Mouse (Mus musculus) stomach, embryonic 16.5 days (tissue): ENCODE data around the gene Coq5. TPM values are rescaled to one million over a fixed set of nuclear protein-coding genes. Genes with fewer than 3 reads are reported as not detected.
A peak's percentile ranks its signal among the peaks of the same experiment; 100 is the strongest.

ENCODE experiments used
- ATAC-seq: fragments of 200-750 bp; cut with Nextera tagmentation; 2 replicates; pipeline ENCODE4 v1.8.0; 2017; ENCODE audit warnings: moderate number of reproducible peaks, moderate TSS enrichment; ENCODE audit not compliant: insufficient read depth, low FRiP score
- H3K27ac ChIP-seq: fragments of 300-500 bp; sonication (generic); 2 replicates; pipeline ENCODE4 v1.5.1; 2014; ENCODE audit warnings: low read length
- H3K27me3 ChIP-seq: fragments of 300-500 bp; sonication (generic); 2 replicates; pipeline ENCODE4 v1.6.1; 2014; ENCODE audit warnings: low read length, control low read depth, mixed read lengths; ENCODE audit not compliant: control insufficient read depth, insufficient read depth
- H3K36me3 ChIP-seq: fragments of 300-500 bp; sonication (generic); 2 replicates; pipeline ENCODE4 v1.6.1; 2014; ENCODE audit warnings: low read length; ENCODE audit not compliant: control insufficient read depth, insufficient read depth
- H3K4me1 ChIP-seq: fragments of 300-500 bp; sonication (generic); 2 replicates; pipeline ENCODE4 v1.6.1; 2014; ENCODE audit warnings: low read length, control low read depth, mixed read lengths; ENCODE audit not compliant: control insufficient read depth, insufficient read depth
- H3K4me2 ChIP-seq: fragments of 300-500 bp; sonication (generic); 2 replicates; pipeline ENCODE4 v1.6.1; 2014; ENCODE audit warnings: low read depth, low read length, mixed read lengths
- H3K4me3 ChIP-seq: fragments of 300-500 bp; sonication (generic); replicated peaks from 2 replicates; pipeline ENCODE4 v1.5.1; 2014; ENCODE audit warnings: mild to moderate bottlenecking, low read length
- H3K9ac ChIP-seq: fragments of 300-500 bp; sonication (generic); 2 replicates; pipeline ENCODE4 v1.6.1; 2014; ENCODE audit warnings: low read length
- H3K9me3 ChIP-seq: fragments of 300-500 bp; sonication (generic); replicated peaks from 2 replicates; pipeline ENCODE4 v1.6.1; 2016; ENCODE audit warnings: low read length, control low read depth; ENCODE audit not compliant: control insufficient read depth
- WGBS: fragments of 180-500 bp; shearing (Covaris S2); extraction: QIAGEN DNeasy Blood & Tissue Kit; methylation state at CpG from one replicate; pipeline ENCODE4 v1.1.7; 2014; 5-methylcytosine and 5-hydroxymethylcytosine counted together
- polyA plus RNA-seq: library from polyadenylated mRNA; unstranded; fragments of >200 nt; fragmentation: Nextera tagmentation; extraction: Ambion mirVana; gene quantifications from 2 replicates; pipeline ENCODE4 v1.2.1, GENCODE M21; 2015

Coq5 gene
- polyA plus RNA-seq, 1 experiment from 2014 or later: 49.2 TPM

GRCm38 (mm10) chr5:115273549-115274135 is 5.8 kb upstream of the Coq5 start:
- H3K9me3 ChIP-seq: no peaks in the 10 kb centered on the region
- H3K27ac ChIP-seq: peak overlapping the region; percentile 77
- WGBS: 71% methylated on average over 6 of the region's 6 CpGs
- H3K4me3 ChIP-seq: no peak overlapping the region
- H3K36me3 ChIP-seq: no peaks in the 10 kb centered on the region
- ATAC-seq: no peak
- peaks cover 19% of the 10 kb centered on the region for H3K4me1 ChIP-seq
- no peak overlapping the region; the same call in 1 of the 2 replicates for H3K9ac ChIP-seq
- peak overlapping the region; percentile 55; the same call in 1 of the 2 replicates for H3K4me2 ChIP-seq
- no peaks in the 10 kb centered on the region for H3K27me3 ChIP-seq

DNA sequence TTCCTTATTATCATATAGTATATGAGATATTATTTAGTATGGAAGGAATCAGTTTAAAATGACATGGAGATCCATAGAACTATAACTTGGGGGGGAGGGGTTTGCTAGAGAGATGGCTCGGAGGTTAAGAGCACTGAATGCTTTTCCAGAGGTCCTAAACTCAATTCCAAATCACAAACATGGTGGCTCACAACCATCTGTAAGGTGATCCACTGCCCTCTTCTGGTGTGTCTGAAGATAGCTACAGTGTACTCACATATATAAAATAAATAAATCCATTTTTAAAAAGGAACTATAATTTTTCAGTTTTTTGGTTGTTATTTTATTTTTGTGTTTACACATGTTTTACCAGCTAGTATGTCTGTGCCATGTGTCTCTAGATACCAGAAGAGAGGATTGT is 5.1 kb upstream of the Coq5 start:
- WGBS: 60% methylated on average over 1 of the region's 1 CpGs
- Histone ChIP-seq H3K4me3 (no peak overlapping the region), H3K4me2 (no peak overlapping the region), H3K4me1 (peaks cover 19% of the 10 kb centered on the region), H3K9ac (no peak overlapping the region), H3K9me3 (no peaks in the 10 kb centered on the region), H3K27ac (no peak overlapping the region), H3K36me3 (no peaks in the 10 kb centered on the region), H3K27me3 (no peaks in the 10 kb centered on the region)
- ATAC-seq: no peak

GRCm38 (mm10) chr5:115274771-115275170 is 4.7 kb upstream of the Coq5 start:
- no peak for ATAC-seq
- Histone ChIP-seq H3K4me1 (peaks cover 17% of the 10 kb centered on the region), H3K4me3 (no peak overlapping the region), H3K27me3 (no peaks in the 10 kb centered on the region), H3K9ac (no peak overlapping the region), H3K36me3 (no peaks in the 10 kb centered on the region), H3K4me2 (no peak overlapping the region), H3K9me3 (no peaks in the 10 kb centered on the region), H3K27ac (no peak overlapping the region)
- WGBS: 68% methylated on average over 1 of the region's 1 CpGs

DNA sequence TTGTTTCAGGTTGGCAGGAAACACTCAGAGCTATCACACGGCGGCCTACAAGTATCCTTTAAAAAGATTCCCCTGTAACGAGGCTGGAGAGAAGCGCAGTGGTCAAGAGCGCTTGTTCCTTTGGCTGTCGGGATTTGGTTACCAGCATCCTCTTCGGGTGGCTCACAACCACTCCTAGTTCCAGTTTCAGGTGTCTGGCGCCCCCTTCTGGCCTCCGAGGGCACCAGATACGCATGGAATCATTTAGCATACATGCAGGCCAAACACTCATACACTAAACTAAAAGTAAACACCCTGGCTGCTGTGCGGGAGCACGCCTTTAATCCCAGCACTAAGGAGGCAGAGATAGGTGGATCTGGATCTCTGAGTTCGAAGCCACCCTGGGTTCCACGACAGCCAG is 3.5 kb upstream of the Coq5 start:
- Histone ChIP-seq H3K36me3 (no peaks in the 10 kb centered on the region), H3K27ac (no peak overlapping the region), H3K4me1 (peaks cover 9% of the 10 kb centered on the region), H3K9ac (no peak overlapping the region), H3K27me3 (no peaks in the 10 kb centered on the region), H3K9me3 (no peaks in the 10 kb centered on the region), H3K4me3 (no peak overlapping the region), H3K4me2 (no peak overlapping the region)
- no peak for ATAC-seq
- 37% methylated on average over 14 of the region's 14 CpGs for WGBS

GRCm38 (mm10) chr5:115278053-115278452 is 1.4 kb upstream of the Coq5 start:
- H3K36me3 ChIP-seq: no peaks in the 10 kb centered on the region
- H3K4me1 ChIP-seq: peaks cover 9% of the 10 kb centered on the region
- no peak overlapping the region for H3K4me3 ChIP-seq
- H3K27me3 ChIP-seq: no peaks in the 10 kb centered on the region
- 71% methylated on average over 1 of the region's 1 CpGs for WGBS
- H3K4me2 ChIP-seq: no peak overlapping the region
- ATAC-seq: no peak
- H3K9me3 ChIP-seq: no peaks in the 10 kb centered on the region
- H3K9ac ChIP-seq: no peak overlapping the region
- no peak overlapping the region for H3K27ac ChIP-seq

GRCm38 (mm10) chr5:115278785-115279184 is 681 bp upstream of the Coq5 start:
- H3K9me3 ChIP-seq: no peaks in the 10 kb centered on the region
- H3K4me1 ChIP-seq: peaks cover 4% of the 10 kb centered on the region
- no peak for ATAC-seq
- H3K4me3 ChIP-seq: no peak overlapping the region
- H3K36me3 ChIP-seq: no peaks in the 10 kb centered on the region
- H3K27me3 ChIP-seq: no peaks in the 10 kb centered on the region
- no peak overlapping the region for H3K27ac ChIP-seq
- no peak overlapping the region for H3K9ac ChIP-seq
- H3K4me2 ChIP-seq: no peak overlapping the region
- 68% methylated on average over 2 of the region's 2 CpGs for WGBS

DNA sequence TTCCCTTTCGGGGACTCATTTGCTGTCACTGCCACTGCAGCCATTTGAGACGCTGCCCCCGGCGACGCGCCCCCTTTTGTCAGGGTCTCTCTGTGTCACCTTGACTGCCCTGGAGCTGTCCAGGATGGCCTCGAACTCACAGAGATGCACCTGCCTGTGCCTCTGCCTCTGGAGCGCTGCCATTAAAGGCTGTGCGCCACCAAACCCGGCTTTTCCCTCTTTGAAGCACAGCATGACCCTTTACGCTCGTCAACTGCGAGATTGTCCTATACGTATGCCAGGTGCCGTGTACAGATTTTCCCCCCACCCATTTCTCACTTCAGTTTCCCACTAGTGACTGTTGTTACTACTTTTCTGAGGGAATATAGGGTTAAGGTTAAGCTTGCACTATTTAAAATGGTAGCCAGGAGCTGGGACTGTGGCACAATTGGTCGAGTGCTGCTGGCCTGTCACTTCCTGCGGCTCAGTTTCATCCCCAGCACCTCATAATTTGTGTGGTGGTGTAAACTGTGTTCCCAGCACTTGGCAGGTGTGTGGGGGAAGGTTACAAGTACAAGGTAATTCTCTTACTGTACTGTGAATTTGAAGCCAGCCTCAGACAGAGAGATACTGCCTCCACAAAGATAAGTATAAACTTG is 703 bp downstream of the Coq5 start:
- no peaks in the 10 kb centered on the region for H3K27me3 ChIP-seq
- peak overlapping the region; percentile 93 for H3K4me3 ChIP-seq
- H3K36me3 ChIP-seq: 0 out of 2 replicates have a peak, but pooled peaks cover 8% of the 10 kb centered on the region
- H3K4me1 ChIP-seq: peaks cover 4% of the 10 kb centered on the region
- no peaks in the 10 kb centered on the region for H3K9me3 ChIP-seq
- no peak overlapping the region; the same call in 1 of the 2 replicates for H3K27ac ChIP-seq
- no peak for ATAC-seq
- peak overlapping the region; percentile 94 for H3K4me2 ChIP-seq
- peak overlapping the region; percentile 90 for H3K9ac ChIP-seq
- WGBS: 4% methylated on average over 17 of the region's 17 CpGs

DNA sequence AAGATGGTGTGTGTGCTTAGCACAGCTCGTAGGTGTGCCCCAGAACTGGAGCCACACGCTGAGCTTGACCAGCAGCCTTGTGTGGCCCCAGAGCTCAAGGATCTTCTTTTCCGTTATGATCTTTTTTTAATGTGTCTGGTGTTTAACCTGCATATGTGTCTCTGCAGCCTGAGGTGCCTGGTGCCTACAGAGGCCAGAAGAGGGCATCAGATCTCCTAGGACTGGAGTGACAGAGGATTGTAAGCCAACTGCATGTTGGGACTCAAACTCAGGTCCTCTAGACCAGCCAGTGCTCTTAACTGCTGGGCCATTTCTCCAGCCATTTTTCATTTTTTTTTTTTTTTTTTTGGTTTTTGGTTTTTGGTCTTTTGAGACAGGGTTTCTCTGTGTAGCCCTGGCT is 5.3 kb downstream of the Coq5 start:
- WGBS: 91% methylated on average over 3 of the region's 3 CpGs
- H3K4me3 ChIP-seq: no peak overlapping the region
- no peaks in the 10 kb centered on the region for H3K9me3 ChIP-seq
- H3K4me1 ChIP-seq: peaks cover 4% of the 10 kb centered on the region
- H3K27ac ChIP-seq: no peak overlapping the region
- no peak for ATAC-seq
- 0 out of 2 replicates have a peak, but pooled peaks cover 14% of the 10 kb centered on the region for H3K36me3 ChIP-seq
- no peak overlapping the region for H3K9ac ChIP-seq
- no peaks in the 10 kb centered on the region for H3K27me3 ChIP-seq
- H3K4me2 ChIP-seq: no peak overlapping the region

DNA sequence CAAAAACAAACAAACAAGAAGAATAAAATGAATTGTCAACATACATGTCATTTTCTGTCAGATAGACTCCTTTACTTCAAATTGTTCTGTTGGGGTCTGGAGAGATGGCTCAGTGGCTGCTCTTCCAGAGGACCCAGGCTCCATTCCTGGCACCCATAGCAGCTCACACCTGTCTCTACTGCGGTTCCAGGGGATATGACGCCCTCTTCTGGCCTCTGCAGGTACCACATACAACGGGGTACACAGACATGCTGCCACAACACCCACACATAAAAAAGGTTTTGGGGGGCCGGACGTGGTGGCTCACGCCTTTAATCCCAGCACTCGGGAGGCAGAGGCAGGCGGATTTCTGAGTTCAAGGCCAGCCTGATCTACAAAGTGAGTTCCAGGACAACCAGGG is 14.7 kb downstream of the Coq5 start:
- Histone ChIP-seq H3K4me2 (no peak overlapping the region), H3K36me3 (peaks cover 15% of the 10 kb centered on the region), H3K9me3 (no peaks in the 10 kb centered on the region), H3K4me3 (no peak overlapping the region), H3K4me1 (peaks cover 23% of the 10 kb centered on the region), H3K27me3 (no peaks in the 10 kb centered on the region), H3K9ac (no peak overlapping the region), H3K27ac (no peak overlapping the region)
- ATAC-seq: no peak
- 83% methylated on average over 8 of the region's 8 CpGs for WGBS
